Mouse (Mus musculus): Measurements from ENCODE around the gene Chid1. TPM values are rescaled to one million over a fixed set of nuclear protein-coding genes. Genes with fewer than 3 reads are reported as not detected.

Chid1 gene
- polyA plus RNA-seq, 1 experiment from 2014 or later: 35.0 TPM

Other genes with a start within 250 kb of the Chid1 start
- gene Drd4, start 247.9 kb downstream of the Chid1 start, polyA plus RNA-seq (2014; fragmentation: Nextera tagmentation; extraction: Ambion mirVana): 0.10 and 0.17 TPM in 2 replicates
- gene Deaf1, start 212.2 kb downstream of the Chid1 start, polyA plus RNA-seq (2014; fragmentation: Nextera tagmentation; extraction: Ambion mirVana): 40.2 and 42.5 TPM in 2 replicates
- gene Tmem80, start 212.1 kb downstream of the Chid1 start, polyA plus RNA-seq (2014; fragmentation: Nextera tagmentation; extraction: Ambion mirVana): 17.9 and 23.6 TPM in 2 replicates
- gene Eps8l2, start 201.0 kb downstream of the Chid1 start, polyA plus RNA-seq (2014; fragmentation: Nextera tagmentation; extraction: Ambion mirVana): 0.51 and 0.82 TPM in 2 replicates
- gene Taldo1, start 147.7 kb downstream of the Chid1 start, polyA plus RNA-seq (2014; fragmentation: Nextera tagmentation; extraction: Ambion mirVana): 288 and 291 TPM in 2 replicates
- 29.3 and 32.2 TPM in 2 replicates for gene Gatd1, start 125.7 kb downstream of the Chid1 start, polyA plus RNA-seq (2014; fragmentation: Nextera tagmentation; extraction: Ambion mirVana)
- gene Cend1, start 110.4 kb downstream of the Chid1 start, polyA plus RNA-seq (2014; fragmentation: Nextera tagmentation; extraction: Ambion mirVana): 7.4 and 9.3 TPM in 2 replicates
- 19.4 and 19.7 TPM in 2 replicates for gene Slc25a22, start 102.0 kb downstream of the Chid1 start, polyA plus RNA-seq (2014; fragmentation: Nextera tagmentation; extraction: Ambion mirVana)
- gene Pidd1, start 95.8 kb downstream of the Chid1 start, polyA plus RNA-seq (2014; fragmentation: Nextera tagmentation; extraction: Ambion mirVana): 9.5 and 9.6 TPM in 2 replicates
- gene Rplp2, start 92.5 kb downstream of the Chid1 start, polyA plus RNA-seq (2014; fragmentation: Nextera tagmentation; extraction: Ambion mirVana): 873 and 1,016 TPM in 2 replicates
- gene Pnpla2, start 84.7 kb downstream of the Chid1 start, polyA plus RNA-seq (2014; fragmentation: Nextera tagmentation; extraction: Ambion mirVana): 28.7 and 35.3 TPM in 2 replicates
- gene Cracr2b, start 78.8 kb downstream of the Chid1 start, polyA plus RNA-seq (2014; fragmentation: Nextera tagmentation; extraction: Ambion mirVana): 11.5 and 14.3 TPM in 2 replicates
- gene Cd151, start 72.5 kb downstream of the Chid1 start, polyA plus RNA-seq (2014; fragmentation: Nextera tagmentation; extraction: Ambion mirVana): 61.3 and 101 TPM in 2 replicates
- gene Polr2l, start 64.7 kb downstream of the Chid1 start, polyA plus RNA-seq (2014; fragmentation: Nextera tagmentation; extraction: Ambion mirVana): 71.5 and 72.9 TPM in 2 replicates
- 58.9 and 69.1 TPM in 2 replicates for gene Tspan4, start 64.6 kb downstream of the Chid1 start, polyA plus RNA-seq (2014; fragmentation: Nextera tagmentation; extraction: Ambion mirVana)
- gene Ap2a2, start 22.3 kb upstream of the Chid1 start, polyA plus RNA-seq (2014; fragmentation: Nextera tagmentation; extraction: Ambion mirVana): 53.0 and 66.8 TPM in 2 replicates
- 0.11 and 0.18 TPM in 2 replicates for gene Muc6, start 115.5 kb upstream of the Chid1 start, polyA plus RNA-seq (2014; fragmentation: Nextera tagmentation; extraction: Ambion mirVana)
- 0.93 and 1.1 TPM in 2 replicates for gene Muc2, start 150.5 kb upstream of the Chid1 start, polyA plus RNA-seq (2014; fragmentation: Nextera tagmentation; extraction: Ambion mirVana)
- gene Muc5ac, start 249.1 kb upstream of the Chid1 start, polyA plus RNA-seq (2014; fragmentation: Nextera tagmentation; extraction: Ambion mirVana): not detected in 2 replicates